In genomic region chr12:111944065-111944987, GRCm38 (mm10) we compare ENCODE assay signal across 9 mouse cellular contexts. TPM values are rescaled to one million over a fixed set of nuclear protein-coding genes. Genes with fewer than 3 reads are reported as not detected.
DNase-seq lines count a peak whose midpoint lies in the region; ATAC-seq lines count a peak whose summit lies in the region.
"Not testable (repeated sequence)": the region's sequence is repeated elsewhere in the genome, so short reads cannot be mapped to it uniquely, and the experiment has no call there.
"Had no signal": no experiment of that assay in that cellular context is flagged by ENCODE, and none has a peak within 500 bp of the region (broad histone marks: within the 10 kb centered on the region; RNA-seq: fewer than 3 reads in every experiment).

No protein-coding gene starts in this region.

- not testable (repeated sequence) for H3K9me3 ChIP-seq in embryonic facial prominence, embryonic 13.5 days; hindbrain, embryonic 14.5 days (ENCODE audit: control insufficient read depth, low read length); limb, embryonic 12.5 days; neural tube, embryonic 15.5 days (replicated peaks)

- not testable (repeated sequence) for H3K36me3 ChIP-seq in embryonic facial prominence, embryonic 13.5 days; hindbrain, embryonic 14.5 days (replicated peaks; ENCODE audit: control insufficient read depth, insufficient read depth); limb, embryonic 12.5 days; macrophage (ENCODE audit: inconsistent target); neural tube, embryonic 15.5 days

- H3K9ac ChIP-seq in embryonic facial prominence, embryonic 13.5 days; hindbrain, embryonic 14.5 days; limb, embryonic 12.5 days (replicated peaks); neural tube, embryonic 15.5 days (replicated peaks): not testable (repeated sequence)

- H3K79me2 ChIP-seq in macrophage (ENCODE audit: inconsistent target), result not testable (repeated sequence)

- ATAC-seq in embryonic facial prominence, embryonic 13.5 days (ENCODE audit: insufficient number of reproducible peaks, insufficient read depth, low FRiP score, low TSS enrichment, low read depth), result peak; percentile 57
- not testable (repeated sequence) for ATAC-seq in hindbrain, embryonic 14.5 days (ENCODE audit: low FRiP score); neural tube, embryonic 15.5 days (ENCODE audit: low FRiP score)
- 0 out of 2 replicates have a peak, but pooled peaks have one; percentile 26 for ATAC-seq in limb, embryonic 12.5 days (ENCODE audit: insufficient number of reproducible peaks, insufficient read depth, low FRiP score, low TSS enrichment, low read depth)

- not testable (repeated sequence) for H3K27me3 ChIP-seq in embryonic facial prominence, embryonic 13.5 days; hindbrain, embryonic 14.5 days (ENCODE audit: control insufficient read depth, insufficient read depth, low read length); limb, embryonic 12.5 days; neural tube, embryonic 15.5 days (replicated peaks)

- 0 out of 2 replicates have a peak overlapping the region, but pooled peaks have one; percentile 77 for H3K27ac ChIP-seq in embryonic facial prominence, embryonic 13.5 days
- H3K27ac ChIP-seq in hindbrain, embryonic 14.5 days, result 0 out of 2 replicates have a peak overlapping the region, but pooled peaks have one; percentile 29
- peak overlapping the region; percentile 79; the same call in 1 of the 2 replicates for H3K27ac ChIP-seq in limb, embryonic 12.5 days
- H3K27ac ChIP-seq in macrophage, result peak overlapping the region; percentile 71
- H3K27ac ChIP-seq in neural tube, embryonic 15.5 days (replicated peaks), result 0 out of 2 replicates have a peak overlapping the region, but pooled peaks have one; percentile 28

- 67% methylated on average over 17 of the region's 20 CpGs for WGBS in embryonic facial prominence, embryonic 13.5 days
- 79% methylated on average over 15 of the region's 20 CpGs for WGBS in hindbrain, embryonic 14.5 days
- 67% methylated on average over 18 of the region's 20 CpGs for WGBS in limb, embryonic 12.5 days
- 16% methylated on average over 11 of the region's 20 CpGs for WGBS in macrophage (ENCODE audit: missing documents)
- WGBS in neural tube, embryonic 15.5 days, result 76% methylated on average over 17 of the region's 20 CpGs

- H3K4me3 ChIP-seq in embryonic facial prominence, embryonic 13.5 days; hindbrain, embryonic 14.5 days (replicated peaks; ENCODE audit: low read length); limb, embryonic 12.5 days (replicated peaks); neural tube, embryonic 15.5 days (replicated peaks): not testable (repeated sequence)
- peak overlapping the region; percentile 28 for H3K4me3 ChIP-seq in macrophage (ENCODE audit: inconsistent target)

- not testable (repeated sequence) for H3K4me2 ChIP-seq in embryonic facial prominence, embryonic 13.5 days; hindbrain, embryonic 14.5 days (replicated peaks); limb, embryonic 12.5 days; neural tube, embryonic 15.5 days

- DNase-seq in NIH3T3 (ENCODE audit: low read depth), result peak; percentile 38
- peak; percentile 38 for DNase-seq in heart, adult 8-10 months (ENCODE audit: low spot score)
- not testable (repeated sequence) for DNase-seq in hindbrain, embryonic 14.5 days (ENCODE audit: low spot score)

- peaks cover 20% of the 10 kb centered on the region for H3K4me1 ChIP-seq in embryonic facial prominence, embryonic 13.5 days
- H3K4me1 ChIP-seq in hindbrain, embryonic 14.5 days (replicated peaks; ENCODE audit: control insufficient read depth, insufficient read depth, low read length); neural tube, embryonic 15.5 days: not testable (repeated sequence)
- H3K4me1 ChIP-seq in limb, embryonic 12.5 days (replicated peaks), result peaks cover 22% of the 10 kb centered on the region

RNA-seq across cellular contexts. Expression of gene Atp5mpl, which starts 22.5 kb away (rescaled TPM):
- polyA plus RNA-seq in embryonic facial prominence, embryonic 13.5 days (2015; fragmentation: Nextera tagmentation; extraction: Ambion mirVana), result 644 and 681 TPM in 2 replicates
- 1,000 to 10,000 TPM; 1,302 to 1,352 (median 1,330) TPM for total RNA-seq in heart, adult 8-10 months (2022)
- 789 and 991 TPM in 2 replicates for polyA plus RNA-seq in hindbrain, embryonic 14.5 days (2014; fragmentation: Nextera tagmentation; extraction: Ambion mirVana)
- polyA plus RNA-seq in limb, embryonic 12.5 days (2016; fragmentation: Nextera tagmentation; extraction: Ambion mirVana), result 648 and 683 TPM in 2 replicates
- 10 to 100 TPM; 10.3 to 87.1 (median 32.8) TPM for total RNA-seq in macrophage (2018; cell fraction: chromatin; rRNA removed)
- total RNA-seq in macrophage (2018; cell fraction: cytosol; rRNA removed), result 100 to 1,000 TPM; 216 to 463 (median 329) TPM
- 100 to 1,000 TPM in 6 of 26 experiments, 10 to 100 TPM in 20; 32.0 to 138 (median 76.1) TPM for total RNA-seq in macrophage (2018; cell fraction: nucleus; rRNA removed)
- 292 to 513 TPM (median 455 TPM) in 3 replicates for polyA plus RNA-seq in macrophage (2018)
- 809 and 987 TPM in 2 replicates for polyA plus RNA-seq in neural tube, embryonic 15.5 days (2015; fragmentation: Nextera tagmentation; extraction: Ambion mirVana)

RNA-seq across cellular contexts. Expression of gene Tdrd9, which starts 27.0 kb away (rescaled TPM):
- 0.34 and 1.1 TPM in 2 replicates for polyA plus RNA-seq in embryonic facial prominence, embryonic 13.5 days (2015; fragmentation: Nextera tagmentation; extraction: Ambion mirVana)
- total RNA-seq in heart, adult 8-10 months (2022), result under 1 TPM; 0.05 to 0.50 (median 0.29) TPM
- polyA plus RNA-seq in hindbrain, embryonic 14.5 days (2014; fragmentation: Nextera tagmentation; extraction: Ambion mirVana), result 0.18 and 0.48 TPM in 2 replicates
- polyA plus RNA-seq in limb, embryonic 12.5 days (2016; fragmentation: Nextera tagmentation; extraction: Ambion mirVana), result 0.97 and 1.4 TPM in 2 replicates
- total RNA-seq in macrophage (2018; cell fraction: chromatin; rRNA removed), result not detected
- total RNA-seq in macrophage (2018; cell fraction: cytosol; rRNA removed), result not detected
- not detected for total RNA-seq in macrophage (2018; cell fraction: nucleus; rRNA removed)
- polyA plus RNA-seq in macrophage (2018), result not detected in 3 replicates
- 0.18 and 0.37 TPM in 2 replicates for polyA plus RNA-seq in neural tube, embryonic 15.5 days (2015; fragmentation: Nextera tagmentation; extraction: Ambion mirVana)

RNA-seq across cellular contexts. Expression of gene Ppp1r13b, which starts 36.4 kb away (rescaled TPM):
- 12.3 and 15.2 TPM in 2 replicates for polyA plus RNA-seq in embryonic facial prominence, embryonic 13.5 days (2015; fragmentation: Nextera tagmentation; extraction: Ambion mirVana)
- total RNA-seq in heart, adult 8-10 months (2022), result 10 to 100 TPM; 16.7 to 20.8 (median 18.6) TPM
- polyA plus RNA-seq in hindbrain, embryonic 14.5 days (2014; fragmentation: Nextera tagmentation; extraction: Ambion mirVana), result 38.0 and 43.3 TPM in 2 replicates
- polyA plus RNA-seq in limb, embryonic 12.5 days (2016; fragmentation: Nextera tagmentation; extraction: Ambion mirVana), result 11.5 and 13.0 TPM in 2 replicates
- total RNA-seq in macrophage (2018; cell fraction: chromatin; rRNA removed), result 10 to 100 TPM in 18 of 26 experiments, 1 to 10 TPM in 8; 3.5 to 31.3 (median 17.4) TPM
- 10 to 100 TPM in 16 of 26 experiments, 1 to 10 TPM in 10; 2.9 to 20.1 (median 10.6) TPM for total RNA-seq in macrophage (2018; cell fraction: cytosol; rRNA removed)
- total RNA-seq in macrophage (2018; cell fraction: nucleus; rRNA removed), result 10 to 100 TPM in 19 of 26 experiments, 1 to 10 TPM in 7; 2.9 to 26.7 (median 13.9) TPM
- polyA plus RNA-seq in macrophage (2018), result 8.2 to 13.1 TPM (median 11.1 TPM) in 3 replicates
- polyA plus RNA-seq in neural tube, embryonic 15.5 days (2015; fragmentation: Nextera tagmentation; extraction: Ambion mirVana), result 32.1 and 33.5 TPM in 2 replicates

RNA-seq across cellular contexts. Expression of gene Rd3l, which starts 36.8 kb away (rescaled TPM):
- not detected in 2 replicates for polyA plus RNA-seq in embryonic facial prominence, embryonic 13.5 days (2015; fragmentation: Nextera tagmentation; extraction: Ambion mirVana)
- total RNA-seq in heart, adult 8-10 months (2022), result under 1 TPM; 0.29 to 0.41 (median 0.33) TPM
- polyA plus RNA-seq in hindbrain, embryonic 14.5 days (2014; fragmentation: Nextera tagmentation; extraction: Ambion mirVana), result not detected in 2 replicates
- polyA plus RNA-seq in limb, embryonic 12.5 days (2016; fragmentation: Nextera tagmentation; extraction: Ambion mirVana), result not detected in 2 replicates
- not detected for total RNA-seq in macrophage (2018; cell fraction: chromatin; rRNA removed)
- not detected for total RNA-seq in macrophage (2018; cell fraction: cytosol; rRNA removed)
- not detected for total RNA-seq in macrophage (2018; cell fraction: nucleus; rRNA removed)
- not detected in 3 replicates for polyA plus RNA-seq in macrophage (2018)
- polyA plus RNA-seq in neural tube, embryonic 15.5 days (2015; fragmentation: Nextera tagmentation; extraction: Ambion mirVana), result not detected in 2 replicates
- total RNA-seq: gastrocnemius, postnatal 4 days had no signal
- polyA plus RNA-seq: urinary bladder, adult 2 months had no signal

Comparison
In these comparisons a context has a peak if more than half of its experiments do, and no peak if none do; other contexts are left out.
1. H3K27ac ChIP-seq: peak in every context shown above with its lines; median percentile 79 in limb, embryonic 12.5 days; 77 in embryonic facial prominence, embryonic 13.5 days; 71 in macrophage; 29 in hindbrain, embryonic 14.5 days; 28 in neural tube, embryonic 15.5 days.